Mouse (Mus musculus) urinary bladder, postnatal 0 days (tissue): Measurements from ENCODE around the gene Blzf1. TPM values are rescaled to one million over a fixed set of nuclear protein-coding genes. Genes with fewer than 3 reads are reported as not detected.

Experiments used
- polyA plus RNA-seq: library from polyadenylated mRNA; unstranded; fragments of >200 nt; fragmentation: Nextera tagmentation; extraction: Ambion mirVana; gene quantifications from 2 replicates; pipeline ENCODE4 v1.2.1, GENCODE M21; 2015

Gene Blzf1
- 30.3 and 34.0 TPM in 2 replicates for polyA plus RNA-seq

GRCm38 (mm10) chr1:164307124-164307751 lies at the start of gene Blzf1:
Gene Blzf1 (minus strand): TSS chr1:164307489.

GRCm38 (mm10) chr1:164303821-164304220 lies 3.5 kb downstream of the Blzf1 start, which contains the start of gene Nme7:
Gene Nme7 (plus strand): TSS chr1:164304121.

GRCm38 (mm10) chr1:164275455-164275954 lies 31.8 kb downstream of the Blzf1 start, which contains the start of gene Ccdc181:
Gene Ccdc181 (plus strand): TSS chr1:164275585.

GRCm38 (mm10) chr1:164248465-164249331 lies 58.6 kb downstream of the Blzf1 start, which contains the start of gene Slc19a2:
Gene Slc19a2 (plus strand): TSS chr1:164249046.

Other genes with a start within 250 kb of the Blzf1 start
- gene Sell, start 245.5 kb downstream of the Blzf1 start, polyA plus RNA-seq, result 0.42 and 1.2 TPM in 2 replicates
- gene Selp, start 192.2 kb downstream of the Blzf1 start, polyA plus RNA-seq, result 0.58 and 2.2 TPM in 2 replicates
- 0.14 and 0.28 TPM in 2 replicates for gene F5, start 155.7 kb downstream of the Blzf1 start, polyA plus RNA-seq
- gene Slc19a2, start 58.4 kb downstream of the Blzf1 start, polyA plus RNA-seq, result 5.1 and 6.1 TPM in 2 replicates
- 5.9 and 6.2 TPM in 2 replicates for gene Ccdc181, start 31.9 kb downstream of the Blzf1 start, polyA plus RNA-seq
- 12.2 and 12.6 TPM in 2 replicates for gene Nme7, start 3.4 kb downstream of the Blzf1 start, polyA plus RNA-seq
- 44.3 and 52.8 TPM in 2 replicates for gene Atp1b1, start 150.9 kb upstream of the Blzf1 start, polyA plus RNA-seq